Mouse (Mus musculus): ENCODE results near the gene Olfr39. TPM values are rescaled to one million over a fixed set of nuclear protein-coding genes. Genes with fewer than 3 reads are reported as not detected.

Gene Olfr39
- polyA plus RNA-seq (2012; rRNA removed), result not detected in 2 replicates

DNA sequence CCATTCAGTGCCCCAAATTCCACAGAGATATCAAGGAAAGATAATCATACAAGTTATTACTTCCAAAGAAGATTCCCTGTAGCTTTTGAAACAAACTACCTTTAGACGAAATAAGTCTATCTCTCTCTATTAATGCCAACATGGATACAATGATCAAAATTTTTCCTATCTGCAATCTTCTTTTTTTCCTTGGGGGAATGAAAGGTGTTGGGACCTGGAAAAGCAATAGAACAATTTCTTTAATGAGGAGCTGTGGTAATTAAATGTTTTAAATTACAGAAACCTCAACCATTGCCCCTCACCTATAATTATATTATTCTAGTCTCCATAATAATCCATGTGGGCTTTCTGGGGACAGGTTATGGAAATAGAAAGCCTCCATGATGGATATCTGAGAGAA lies at the start of gene Olfr39:
Olfr39 (plus strand) TSS at position 301 of the 400 bp plus-strand sequence.

DNA sequence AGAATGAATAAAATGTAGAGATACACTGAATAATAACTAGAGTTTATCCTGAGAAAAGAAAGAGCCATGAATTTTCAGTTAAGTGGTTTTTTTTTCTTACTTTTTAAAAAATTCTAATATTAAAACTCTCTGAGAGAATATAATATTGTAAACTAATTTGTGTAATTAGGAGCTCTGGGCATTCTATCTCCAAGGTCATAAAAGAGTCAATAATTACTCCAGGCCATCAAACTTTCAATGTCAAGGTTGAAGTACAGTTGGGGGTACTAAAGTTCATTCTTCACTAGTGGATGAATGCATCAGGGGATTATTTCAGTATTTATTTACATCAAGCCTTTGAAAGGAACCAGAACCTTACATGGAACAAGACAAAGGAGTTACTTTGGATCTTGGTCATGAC lies 45.3 kb upstream of the Olfr39 start, which contains the start of gene Olfr872:
Olfr872 (plus strand) TSS at position 301 of the 400 bp plus-strand sequence.

DNA sequence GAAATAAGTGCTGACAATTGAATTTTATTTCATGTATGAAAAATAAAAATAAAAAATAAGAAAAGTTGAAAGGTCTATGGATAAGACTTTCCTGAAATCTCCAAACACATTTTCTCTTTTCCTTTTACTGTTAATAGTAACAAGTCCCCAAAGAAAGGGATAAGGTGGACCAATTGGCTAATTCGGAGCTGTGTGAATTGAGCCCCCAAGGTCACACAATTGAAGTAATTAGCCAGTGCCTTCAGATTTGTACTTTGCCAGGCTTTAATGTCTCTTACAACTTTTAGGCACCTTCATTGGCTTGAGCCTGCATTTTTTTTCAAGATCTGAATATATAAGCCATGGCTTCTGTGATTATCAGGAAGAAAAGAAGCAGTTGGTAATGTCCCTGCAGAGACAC lies 16.1 kb downstream of the Olfr39 start, which contains the start of gene Olfr873:
Olfr873 (plus strand) TSS at position 301 of the 400 bp plus-strand sequence.

DNA sequence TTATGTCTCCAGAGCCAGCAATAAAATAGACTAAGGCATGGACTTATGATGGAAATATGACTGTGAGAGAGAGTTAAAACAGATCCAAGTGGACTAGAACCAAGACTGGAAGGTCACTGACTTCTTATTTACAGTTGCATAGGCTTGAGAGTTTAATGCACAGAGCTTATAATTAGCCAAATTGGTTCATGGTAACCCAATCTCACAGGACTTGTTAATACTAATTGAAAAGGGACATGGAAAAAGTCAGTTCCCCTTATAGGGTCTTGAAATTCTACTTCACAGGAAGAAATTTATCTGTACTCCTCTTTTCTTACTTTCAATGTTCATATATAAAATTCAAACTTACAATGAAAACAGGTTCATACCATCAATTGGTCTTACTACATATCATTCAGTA lies 53.8 kb downstream of the Olfr39 start, which contains the start of gene Olfr18:
Olfr18 (minus strand) TSS at position 101 of the 400 bp plus-strand sequence.

Other genes with a start within 250 kb of the Olfr39 start
- not detected in 2 replicates for gene Olfr867, start 224.8 kb upstream of the Olfr39 start, polyA plus RNA-seq (2012; rRNA removed)
- gene Olfr868, start 183.7 kb upstream of the Olfr39 start, polyA plus RNA-seq (2012; rRNA removed), result not detected in 2 replicates
- not detected in 2 replicates for gene Olfr869, start 153.3 kb upstream of the Olfr39 start, polyA plus RNA-seq (2012; rRNA removed)
- gene Olfr870, start 108.3 kb upstream of the Olfr39 start, polyA plus RNA-seq (2012; rRNA removed), result not detected in 2 replicates
- not detected in 2 replicates for gene Olfr871, start 70.1 kb upstream of the Olfr39 start, polyA plus RNA-seq (2012; rRNA removed)
- not detected in 2 replicates for gene Olfr872, start 45.2 kb upstream of the Olfr39 start, polyA plus RNA-seq (2012; rRNA removed)
- gene Olfr873, start 16.2 kb downstream of the Olfr39 start, polyA plus RNA-seq (2012; rRNA removed), result not detected in 2 replicates
- not detected in 2 replicates for gene Olfr18, start 53.7 kb downstream of the Olfr39 start, polyA plus RNA-seq (2012; rRNA removed)
- gene Zfp560, start 102.8 kb downstream of the Olfr39 start, polyA plus RNA-seq (2012; rRNA removed), result 1.00 and 1.2 TPM in 2 replicates
- gene Zfp26, start 177.8 kb downstream of the Olfr39 start, polyA plus RNA-seq (2012; rRNA removed), result 0.16 and 0.37 TPM in 2 replicates
- 0.25 and 1.0 TPM in 2 replicates for gene Zfp426, start 210.4 kb downstream of the Olfr39 start, polyA plus RNA-seq (2012; rRNA removed)
- gene Zfp266, start 239.1 kb downstream of the Olfr39 start, polyA plus RNA-seq (2012; rRNA removed), result 0.33 and 0.68 TPM in 2 replicates